In genomic region chr13:8866612-8867011, GRCm38 (mm10) we compare ENCODE assay signal across 12 mouse cellular contexts. TPM values are rescaled to one million over a fixed set of nuclear protein-coding genes. Genes with fewer than 3 reads are reported as not detected.
DNase-seq lines count a peak whose midpoint lies in the region; ATAC-seq and TF ChIP-seq lines count a peak whose summit lies in the region.
"Had no signal": no experiment of that assay in that cellular context is flagged by ENCODE, and none has a peak within 500 bp of the region (broad histone marks: within the 10 kb centered on the region; RNA-seq: fewer than 3 reads in every experiment).

No protein-coding gene starts in this region.

- TF ChIP-seq CTCF in left cerebral cortex, adult 2 months (IDR thresholded peaks at IDR 0.05), result no peak
- TF ChIP-seq CTCF in midbrain, postnatal 0 days (IDR thresholded peaks at IDR 0.05), result no peak

- H3K27me3 ChIP-seq in midbrain, postnatal 0 days (ENCODE audit: insufficient read depth, low read length), result no peaks in the 10 kb centered on the region
- H3K27me3 ChIP-seq: forebrain, embryonic 13.5 days; hindbrain, embryonic 13.5 days; midbrain, embryonic 15.5 days had no signal

- H3K4me1 ChIP-seq in midbrain, postnatal 0 days (ENCODE audit: insufficient read depth, low read length), result peaks cover 2% of the 10 kb centered on the region; the same call in 1 of the 2 replicates

- H3K4me3 ChIP-seq in left cerebral cortex, adult 2 months, result no peak overlapping the region
- H3K4me3 ChIP-seq in midbrain, postnatal 0 days (ENCODE audit: low read depth, low read length), result no peak overlapping the region
- H3K4me3 ChIP-seq: forebrain, embryonic 13.5 days; hindbrain, embryonic 13.5 days; midbrain, embryonic 15.5 days had no signal

- no peak for ATAC-seq in midbrain, postnatal 0 days (ENCODE audit: low FRiP score)
- ATAC-seq in activated CD4-positive, CD25-positive, alpha-beta regulatory T cell, adult 4 months, result no peak
- ATAC-seq: forebrain, embryonic 13.5 days; midbrain, embryonic 15.5 days had no signal

- peak overlapping the region; percentile 10; the same call in 1 of the 2 replicates for H3K27ac ChIP-seq in left cerebral cortex, adult 2 months
- H3K27ac ChIP-seq in midbrain, postnatal 0 days (ENCODE audit: low read depth, low read length), result no peak overlapping the region
- H3K27ac ChIP-seq: forebrain, embryonic 13.5 days; hindbrain, embryonic 13.5 days had no signal

- peak; percentile 26 for DNase-seq in adrenal gland, adult 2 months
- no peak for DNase-seq in adrenal gland, adult 8-10 months
- no peak for DNase-seq in left cerebral cortex, adult 2 months (ENCODE audit: extremely low spot score in 1 of 2, low spot score in 2 of 2)
- DNase-seq in left cerebral cortex, postnatal 4 days, result no peak
- peak; percentile 47 for DNase-seq in kidney, postnatal 14 days
- peak; percentile 22 for DNase-seq in skeletal muscle tissue, adult 2 months (ENCODE audit: low read depth, low spot score)
- DNase-seq in midbrain, postnatal 0 days (ENCODE audit: low spot score), result no peak

- H3K36me3 ChIP-seq in midbrain, postnatal 0 days (ENCODE audit: insufficient read depth, low read length), result no peaks in the 10 kb centered on the region
- H3K36me3 ChIP-seq: midbrain, embryonic 15.5 days had no signal

- no peaks in the 10 kb centered on the region for H3K9me3 ChIP-seq in midbrain, postnatal 0 days (ENCODE audit: low read length)
- H3K9me3 ChIP-seq: forebrain, embryonic 13.5 days; G1E; hindbrain, embryonic 13.5 days; midbrain, embryonic 15.5 days had no signal

- intact Hi-C loops in left cerebral cortex, adult 2 months (cut with DNase I), result no loop called here
- intact Hi-C loops in left cerebral cortex, postnatal 4 days (cut with DNase I), result no loop called here

- H3K4me2 ChIP-seq in midbrain, postnatal 0 days (ENCODE audit: low read depth, low read length, poor library complexity, severe bottlenecking), result no peak overlapping the region
- H3K4me2 ChIP-seq: forebrain, embryonic 13.5 days; hindbrain, embryonic 13.5 days; midbrain, embryonic 15.5 days had no signal

- WGBS in midbrain, postnatal 0 days, result 90% methylated on average over 7 of the region's 7 CpGs

- H3K9ac ChIP-seq in midbrain, postnatal 0 days (replicated peaks; ENCODE audit: low read length, poor library complexity, severe bottlenecking), result no peak overlapping the region
- H3K9ac ChIP-seq: forebrain, embryonic 13.5 days; hindbrain, embryonic 13.5 days; midbrain, embryonic 15.5 days had no signal

RNA-seq across cellular contexts. Expression of gene Wdr37, which starts 5.1 kb away (rescaled TPM):
- total RNA-seq in adrenal gland, adult 2 months (2021), result 10 to 100 TPM; 34.4 to 46.4 TPM
- 5.8 and 7.7 TPM in 2 replicates for polyA plus RNA-seq in adrenal gland, adult 2 months (2012; rRNA removed)
- total RNA-seq in adrenal gland, adult 8-10 months (2022), result 10 to 100 TPM; 44.7 to 54.1 (median 49.6) TPM
- total RNA-seq in left cerebral cortex, adult 2 months (2021), result 100 to 1,000 TPM in 1 of 2 experiments, 10 to 100 TPM in 1; 98.0 to 106 TPM
- total RNA-seq in left cerebral cortex, postnatal 4 days (2021), result 10 to 100 TPM; 67.8 to 69.3 TPM
- 60.1 and 79.5 TPM in 2 replicates for total RNA-seq in midbrain, postnatal 0 days (2014; rRNA removed)
- polyA plus RNA-seq in midbrain, postnatal 0 days (2015; fragmentation: Nextera tagmentation; extraction: Ambion mirVana), result 39.3 and 40.7 TPM in 2 replicates
- 10 to 100 TPM; 41.7 to 47.6 TPM for polyA plus RNA-seq in activated CD4-positive, CD25-positive, alpha-beta regulatory T cell, adult 4 months (2017; shearing (Covaris generic))

RNA-seq across cellular contexts. Expression of gene Idi1, which starts 18.7 kb away (rescaled TPM):
- total RNA-seq in adrenal gland, adult 2 months (2021), result 100 to 1,000 TPM in 1 of 2 experiments, 10 to 100 TPM in 1; 70.8 to 157 TPM
- 7.1 and 10.4 TPM in 2 replicates for polyA plus RNA-seq in adrenal gland, adult 2 months (2012; rRNA removed)
- 10 to 100 TPM; 38.3 to 87.2 (median 74.2) TPM for total RNA-seq in adrenal gland, adult 8-10 months (2022)
- 10 to 100 TPM; 32.6 to 35.1 TPM for total RNA-seq in left cerebral cortex, adult 2 months (2021)
- total RNA-seq in left cerebral cortex, postnatal 4 days (2021), result 10 to 100 TPM; 74.3 to 90.3 TPM
- total RNA-seq in midbrain, postnatal 0 days (2014; rRNA removed), result 39.2 and 42.6 TPM in 2 replicates
- 60.4 and 65.2 TPM in 2 replicates for polyA plus RNA-seq in midbrain, postnatal 0 days (2015; fragmentation: Nextera tagmentation; extraction: Ambion mirVana)
- polyA plus RNA-seq in activated CD4-positive, CD25-positive, alpha-beta regulatory T cell, adult 4 months (2017; shearing (Covaris generic)), result 10 to 100 TPM; 37.8 to 53.1 TPM

Comparison
In these comparisons a context has a peak if more than half of its experiments do, and no peak if none do; other contexts are left out.
1. DNase-seq: peak in adrenal gland, adult 2 months (single experiment), kidney, postnatal 14 days (single experiment) and skeletal muscle tissue, adult 2 months (single experiment); none in adrenal gland, adult 8-10 months (single experiment), left cerebral cortex, adult 2 months (0 of 2), left cerebral cortex, postnatal 4 days (single experiment) and midbrain, postnatal 0 days (single experiment).